Mouse (Mus musculus) erythroblast, adult 5-6 weeks (primary cell): ENCODE measurements around the gene Atad5. TPM values are rescaled to one million over a fixed set of nuclear protein-coding genes. Genes with fewer than 3 reads are reported as not detected.
"Not testable (repeated sequence)": the region's sequence is repeated elsewhere in the genome, so short reads cannot be mapped to it uniquely, and the experiment has no call there.

Source experiments
- ATAC-seq: replicated peaks from 2 replicates; pipeline ENCODE4 v1.8.0; 2016; ENCODE audit warnings: moderate number of reproducible peaks, mild to moderate bottlenecking, moderate TSS enrichment, inconsistent platforms; ENCODE audit not compliant: poor library complexity, low FRiP score, severe bottlenecking
- total RNA-seq, 2 experiments: library from RNA; stranded (forward) in 1 of 2; stranded (reverse) in 1 of 2; fragments of 150-400 nt in 1 of 2; fragments of 200-764, 138-1000 nt in 1 of 2; gene quantifications; 2 replicates each; pipeline versions ENCODE4 v1.2.3 to v1.2.4; 2015 to 2017; ENCODE audit warnings: low replicate concordance in 2 of 2

The Atad5 gene
- total RNA-seq, 2 experiments from 2014 or later = 25.4 to 32.1 TPM

GRCm38 (mm10) chr11:80145787-80146275, 56.6 kb downstream of the Atad5 start:
- no peak for ATAC-seq

- no peak for ATAC-seq
Measured at GRCm38 (mm10) chr11:80147748-80148147, 58.5 kb downstream of the Atad5 start.

- no peak for ATAC-seq
Measured at GRCm38 (mm10) chr11:80148313-80148712, 59.1 kb downstream of the Atad5 start.

GRCm38 (mm10) chr11:80148974-80149373, 59.8 kb downstream of the Atad5 start:
- ATAC-seq = not testable (repeated sequence)

- no peak for ATAC-seq
Measured at GRCm38 (mm10) chr11:80149412-80150023, 60.3 kb downstream of the Atad5 start.

- no peak for ATAC-seq
Measured at GRCm38 (mm10) chr11:80150566-80150965, 61.4 kb downstream of the Atad5 start.

GRCm38 (mm10) chr11:80151541-80151940, 62.3 kb downstream of the Atad5 start:
- no peak for ATAC-seq

GRCm38 (mm10) chr11:80152376-80152775, 63.2 kb downstream of the Atad5 start:
- ATAC-seq = no peak

GRCm38 (mm10) chr11:80153857-80154495, 64.8 kb downstream of the Atad5 start, which contains the start of gene Adap2:
Adap2 (plus strand) TSS chr11:80154105.
- peak; percentile 96 for ATAC-seq

GRCm38 (mm10) chr11:80154501-80154900, 65.3 kb downstream of the Atad5 start:
- no peak for ATAC-seq

GRCm38 (mm10) chr11:80155541-80155940, 66.3 kb downstream of the Atad5 start:
- no peak for ATAC-seq

- ATAC-seq = no peak
Measured at GRCm38 (mm10) chr11:80155961-80156360, 66.8 kb downstream of the Atad5 start.

- ATAC-seq = no peak
Measured at GRCm38 (mm10) chr11:80156841-80157240, 67.6 kb downstream of the Atad5 start.

GRCm38 (mm10) chr11:80159018-80159417, 69.8 kb downstream of the Atad5 start:
- no peak for ATAC-seq

GRCm38 (mm10) chr11:80161041-80161440, 71.8 kb downstream of the Atad5 start:
- ATAC-seq = no peak

- ATAC-seq = no peak
Measured at GRCm38 (mm10) chr11:80163362-80164116, 74.3 kb downstream of the Atad5 start.

- no peak for ATAC-seq
Measured at GRCm38 (mm10) chr11:80164224-80164623, 75.0 kb downstream of the Atad5 start.

GRCm38 (mm10) chr11:80168121-80168520, 78.9 kb downstream of the Atad5 start:
- no peak for ATAC-seq

- no peak for ATAC-seq
Measured at GRCm38 (mm10) chr11:80168611-80169249, 79.5 kb downstream of the Atad5 start.

GRCm38 (mm10) chr11:80169629-80170028, 80.4 kb downstream of the Atad5 start:
- no peak for ATAC-seq
